Mouse (Mus musculus) cerebellum, adult 2 months (tissue): ENCODE results near the gene Aqp7.

Experiments used
- CTCF ChIP-seq: fragments of 200-500 bp; IDR thresholded peaks from 2 replicates; pipeline ENCODE4 v1.5.1; 2011; ENCODE audit warnings: low read depth, mild to moderate bottlenecking, control low read depth, low read length, moderate library complexity, borderline replicate concordance; ENCODE audit not compliant: insufficient read depth
- POLR2A ChIP-seq: fragments of 200-500 bp; IDR thresholded peaks from 2 replicates; pipeline ENCODE4 v1.6.1; 2011; ENCODE audit warnings: low read length, control low read depth, borderline replicate concordance; ENCODE audit not compliant: insufficient read depth

DNA sequence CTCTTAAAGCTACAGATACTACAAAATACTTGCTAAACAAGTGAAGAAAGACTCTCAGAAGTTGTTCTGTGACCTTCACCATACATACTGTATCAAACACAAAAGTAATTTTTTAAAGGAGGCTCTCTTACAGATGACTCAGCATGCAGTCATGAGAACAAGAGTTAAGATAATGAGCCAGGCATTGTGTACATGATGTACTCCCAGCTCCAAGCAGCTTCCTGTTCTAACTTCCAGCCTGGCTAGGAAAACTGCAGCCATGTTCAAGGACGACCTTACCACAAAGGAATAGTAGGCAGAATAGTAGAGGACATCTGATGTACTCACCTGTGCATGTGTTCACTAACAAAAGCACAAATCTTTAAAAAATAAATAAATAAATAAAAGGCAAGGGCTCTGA is 47.7 kb downstream of the Aqp7 start:
- TF ChIP-seq CTCF (no peak), POLR2A (no peak)
